Mouse (Mus musculus) olfactory bulb, adult 2 months (tissue): ENCODE results near the gene Ankfn1.

Source experiments
- CTCF ChIP-seq: fragments of 200-500 bp; IDR thresholded peaks from 2 replicates; pipeline ENCODE4 v1.5.1; 2012; ENCODE audit warnings: low read depth, mild to moderate bottlenecking, low read length, moderate library complexity; ENCODE audit not compliant: insufficient read depth
- POLR2A ChIP-seq: fragments of 200-500 bp; IDR thresholded peaks from 2 replicates; pipeline ENCODE4 v1.6.1; 2012; ENCODE audit warnings: mild to moderate bottlenecking, low read depth, low read length, moderate library complexity; ENCODE audit not compliant: insufficient read depth

DNA sequence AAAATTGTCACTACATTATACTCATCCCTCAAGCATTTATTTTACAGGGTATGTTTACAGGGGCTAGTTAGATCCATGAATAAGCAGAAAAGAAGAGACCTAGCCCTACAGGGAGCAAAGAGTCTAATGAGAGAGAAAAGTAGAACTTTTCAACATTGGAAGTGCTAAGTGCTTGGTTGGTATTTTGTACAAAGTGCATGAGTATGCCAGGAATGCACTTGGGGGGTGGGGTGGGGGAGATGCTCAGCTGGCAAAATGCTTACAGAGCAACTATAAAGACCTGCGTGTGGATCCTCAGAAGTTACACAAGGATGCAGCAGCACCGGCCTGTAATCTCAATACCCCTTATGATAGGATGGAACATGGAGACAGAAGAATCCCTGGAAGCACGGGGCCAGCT is 118.4 kb downstream of the Ankfn1 start:
- TF ChIP-seq POLR2A (no peak), CTCF (no peak)
